Mouse (Mus musculus) ES-Bruce4 (cell line): ENCODE measurements at regions not wholly inside any gene's neighbourhood (a gene's known extent, or its start where the extent isn't known, plus 50 kb on each side); places are given as distances from the start of the nearest gene placed in this dataset.

Source experiments
- H3K27ac ChIP-seq: 2 replicates; pipeline ENCODE4 v1.5.1; 2012; ENCODE audit warnings: low read length, inconsistent platforms; ENCODE audit not compliant: insufficient read depth
- H3K27me3 ChIP-seq: 2 replicates; pipeline ENCODE4 v1.6.1; 2012; ENCODE audit warnings: mild to moderate bottlenecking, low read length, inconsistent platforms; ENCODE audit not compliant: control insufficient read depth, poor library complexity, insufficient read depth, severe bottlenecking
- H3K36me3 ChIP-seq: 2 replicates; pipeline ENCODE4 v1.6.1; 2012; ENCODE audit warnings: inconsistent platforms, mild to moderate bottlenecking, low read length, moderate library complexity; ENCODE audit not compliant: control insufficient read depth, poor library complexity, insufficient read depth, severe bottlenecking
- H3K4me1 ChIP-seq: one replicate; pipeline ENCODE4 v1.8.1; 2011; ENCODE audit warnings: low read length; ENCODE audit not compliant: control insufficient read depth, insufficient read depth
- H3K4me3 ChIP-seq: 2 replicates; pipeline ENCODE4 v1.5.1; 2011; ENCODE audit warnings: low read depth, mild to moderate bottlenecking, low read length
- H3K9ac ChIP-seq: 2 replicates; pipeline ENCODE4 v1.6.1; 2012; ENCODE audit warnings: low read depth, mild to moderate bottlenecking, inconsistent platforms; ENCODE audit not compliant: poor library complexity, severe bottlenecking
- H3K9me3 ChIP-seq: replicated peaks from 2 replicates; pipeline ENCODE4 v1.6.1; 2012; ENCODE audit warnings: mild to moderate bottlenecking, low read length, inconsistent platforms; ENCODE audit not compliant: control insufficient read depth, poor library complexity, insufficient read depth, severe bottlenecking
- CTCF ChIP-seq: IDR thresholded peaks from one replicate; pipeline ENCODE4 v1.8.1; 2011; ENCODE audit warnings: low read depth, low read length
- EP300 ChIP-seq: IDR thresholded peaks from 2 replicates; pipeline ENCODE4 v1.6.1; 2011; ENCODE audit warnings: low read depth, low read length; ENCODE audit not compliant: insufficient read depth
- POLR2A ChIP-seq: IDR thresholded peaks from one replicate; pipeline ENCODE4 v1.8.1; 2011; ENCODE audit warnings: low read length; ENCODE audit not compliant: insufficient read depth

- no peak for TF ChIP-seq EP300
- H3K9me3 ChIP-seq: no peaks in the 10 kb centered on the region
- H3K27ac ChIP-seq: no peak overlapping the region
- no peak overlapping the region for H3K9ac ChIP-seq
- no peaks in the 10 kb centered on the region for H3K4me1 ChIP-seq
- H3K36me3 ChIP-seq: no peaks in the 10 kb centered on the region
- H3K27me3 ChIP-seq: no peaks in the 10 kb centered on the region
- no peak overlapping the region for H3K4me3 ChIP-seq
These were observed 100.3 kb upstream of the Dazl start for GRCm38 (mm10) chr17:50393698-50394097.

- H3K9me3 ChIP-seq: no peaks in the 10 kb centered on the region
- H3K27me3 ChIP-seq: no peaks in the 10 kb centered on the region
- TF ChIP-seq CTCF (no peak), POLR2A (no peak), EP300 (no peak)
- no peak overlapping the region for H3K27ac ChIP-seq
- no peaks in the 10 kb centered on the region for H3K4me1 ChIP-seq
- H3K4me3 ChIP-seq: no peak overlapping the region
- no peak overlapping the region for H3K9ac ChIP-seq
- H3K36me3 ChIP-seq: no peaks in the 10 kb centered on the region
These were observed 101.4 kb upstream of the Dazl start for GRCm38 (mm10) chr17:50394801-50395200.

GRCm38 (mm10) chr17:50395669-50396068, 102.2 kb upstream of the Dazl start:
- H3K9me3 ChIP-seq: no peaks in the 10 kb centered on the region
- H3K9ac ChIP-seq: no peak overlapping the region
- H3K4me3 ChIP-seq: no peak overlapping the region
- H3K27me3 ChIP-seq: no peaks in the 10 kb centered on the region
- no peak overlapping the region for H3K27ac ChIP-seq
- H3K36me3 ChIP-seq: no peaks in the 10 kb centered on the region
- H3K4me1 ChIP-seq: no peaks in the 10 kb centered on the region
- TF ChIP-seq CTCF: no peak
- no peak for TF ChIP-seq EP300
- TF ChIP-seq POLR2A: no peak

- TF ChIP-seq EP300 (no peak), POLR2A (no peak), CTCF (no peak)
- Histone ChIP-seq H3K9ac (no peak overlapping the region), H3K27ac (no peak overlapping the region)
These were observed 103.9 kb upstream of the Dazl start for GRCm38 (mm10) chr17:50397324-50397723.

GRCm38 (mm10) chr17:50407249-50407990, 101.8 kb upstream of the Plcl2 start:
- TF ChIP-seq CTCF: no peak
- no peak for TF ChIP-seq EP300
- TF ChIP-seq POLR2A: no peak
- Histone ChIP-seq H3K4me1 (no peaks in the 10 kb centered on the region), H3K9ac (no peak overlapping the region), H3K36me3 (no peaks in the 10 kb centered on the region), H3K4me3 (no peak overlapping the region), H3K27me3 (no peaks in the 10 kb centered on the region), H3K9me3 (no peaks in the 10 kb centered on the region), H3K27ac (no peak overlapping the region)

More at GRCm38 (mm10) chr17:50397324-50397723, 103.9 kb upstream of the Dazl start:
- no peaks in the 10 kb centered on the region for H3K9me3 ChIP-seq
- H3K27me3 ChIP-seq: no peaks in the 10 kb centered on the region
- H3K36me3 ChIP-seq: no peaks in the 10 kb centered on the region
- H3K4me3 ChIP-seq: no peak overlapping the region
- no peaks in the 10 kb centered on the region for H3K4me1 ChIP-seq

- H3K36me3 ChIP-seq: no peaks in the 10 kb centered on the region
- no peaks in the 10 kb centered on the region for H3K4me1 ChIP-seq
- no peak overlapping the region for H3K9ac ChIP-seq
- H3K27ac ChIP-seq: no peak overlapping the region
- H3K27me3 ChIP-seq: no peaks in the 10 kb centered on the region
- H3K4me3 ChIP-seq: no peak overlapping the region
- TF ChIP-seq POLR2A (no peak), CTCF (no peak), EP300 (no peak)
- H3K9me3 ChIP-seq: 0 out of 2 replicates have a peak, but pooled peaks cover 2% of the 10 kb centered on the region
These were observed 100.6 kb upstream of the Plcl2 start for GRCm38 (mm10) chr17:50408581-50408980.
